Mouse (Mus musculus): Measurements from ENCODE around the gene Bhlhe23. TPM values are rescaled to one million over a fixed set of nuclear protein-coding genes. Genes with fewer than 3 reads are reported as not detected.
A peak's percentile ranks its signal among the peaks of the same experiment; 100 is the strongest.

Bhlhe23 gene
- polyA plus RNA-seq, 1 experiment from 2014 or later, result not detected

GRCm38 (mm10) chr2:180741421-180741820 is 35.3 kb downstream of the Bhlhe23 start:
- Histone ChIP-seq H3K4me2 (no peak overlapping the region), H3K4me1 (replicated peaks) (no peaks in the 10 kb centered on the region), H3K36me3 (no peaks in the 10 kb centered on the region), H3K27ac (no peak overlapping the region), H3K9me3 (replicated peaks) (no peaks in the 10 kb centered on the region), H3K9ac (no peak overlapping the region), H3K4me3 (replicated peaks) (no peak overlapping the region), H3K27me3 (no peaks in the 10 kb centered on the region)
- 52% methylated on average over 7 of the region's 7 CpGs for WGBS (ENCODE audit: insufficient replicate concordance)
- no peak for DNase-seq
- no peak for ATAC-seq (ENCODE audit: low read depth)

GRCm38 (mm10) chr2:180740349-180740748 is 36.4 kb downstream of the Bhlhe23 start:
- Histone ChIP-seq H3K4me3 (replicated peaks) (no peak overlapping the region), H3K36me3 (no peaks in the 10 kb centered on the region), H3K9me3 (replicated peaks) (no peaks in the 10 kb centered on the region), H3K4me1 (replicated peaks) (no peaks in the 10 kb centered on the region), H3K27ac (no peak overlapping the region), H3K27me3 (no peaks in the 10 kb centered on the region), H3K4me2 (no peak overlapping the region), H3K9ac (no peak overlapping the region)
- no peak for DNase-seq
- no peak for ATAC-seq (ENCODE audit: low read depth)
- 32% methylated on average over 3 of the region's 3 CpGs for WGBS (ENCODE audit: insufficient replicate concordance)

GRCm38 (mm10) chr2:180737984-180738383 is 38.7 kb downstream of the Bhlhe23 start:
- Histone ChIP-seq H3K27ac (no peak overlapping the region), H3K4me3 (replicated peaks) (no peak overlapping the region), H3K4me1 (replicated peaks) (no peaks in the 10 kb centered on the region), H3K9ac (no peak overlapping the region), H3K9me3 (replicated peaks) (no peaks in the 10 kb centered on the region), H3K4me2 (no peak overlapping the region), H3K36me3 (no peaks in the 10 kb centered on the region), H3K27me3 (no peaks in the 10 kb centered on the region)
- 64% methylated on average over 2 of the region's 2 CpGs for WGBS (ENCODE audit: insufficient replicate concordance)
- ATAC-seq (ENCODE audit: low read depth) (no peak), DNase-seq (no peak)

DNA sequence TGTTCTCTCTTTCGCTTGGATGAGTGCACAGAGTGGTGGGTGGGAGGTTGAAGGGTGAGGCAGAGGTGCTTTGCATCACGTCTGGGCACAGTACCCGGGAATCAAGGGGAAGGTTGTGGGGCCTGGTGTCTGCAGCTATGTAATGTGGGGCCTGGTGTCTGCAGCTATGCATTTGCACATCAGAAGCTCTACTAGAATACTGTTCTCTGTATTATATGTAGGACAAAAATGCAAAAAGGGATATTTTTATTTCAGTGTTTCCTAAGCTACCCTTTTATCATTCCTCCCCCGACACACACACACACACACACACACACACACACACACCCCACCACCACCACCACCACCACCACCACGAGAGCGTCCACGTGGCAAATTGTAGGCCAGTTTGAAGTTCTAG is 41.5 kb downstream of the Bhlhe23 start:
- H3K4me1 ChIP-seq (replicated peaks), result peaks cover 13% of the 10 kb centered on the region
- H3K4me2 ChIP-seq, result no peak overlapping the region
- no peak overlapping the region for H3K9ac ChIP-seq
- no peak overlapping the region for H3K4me3 ChIP-seq (replicated peaks)
- 59% methylated on average over 7 of the region's 7 CpGs for WGBS (ENCODE audit: insufficient replicate concordance)
- no peaks in the 10 kb centered on the region for H3K9me3 ChIP-seq (replicated peaks)
- ATAC-seq (ENCODE audit: low read depth) (no peak), DNase-seq (no peak)
- H3K27ac ChIP-seq, result no peak overlapping the region
- H3K36me3 ChIP-seq, result no peaks in the 10 kb centered on the region
- H3K27me3 ChIP-seq, result no peaks in the 10 kb centered on the region

DNA sequence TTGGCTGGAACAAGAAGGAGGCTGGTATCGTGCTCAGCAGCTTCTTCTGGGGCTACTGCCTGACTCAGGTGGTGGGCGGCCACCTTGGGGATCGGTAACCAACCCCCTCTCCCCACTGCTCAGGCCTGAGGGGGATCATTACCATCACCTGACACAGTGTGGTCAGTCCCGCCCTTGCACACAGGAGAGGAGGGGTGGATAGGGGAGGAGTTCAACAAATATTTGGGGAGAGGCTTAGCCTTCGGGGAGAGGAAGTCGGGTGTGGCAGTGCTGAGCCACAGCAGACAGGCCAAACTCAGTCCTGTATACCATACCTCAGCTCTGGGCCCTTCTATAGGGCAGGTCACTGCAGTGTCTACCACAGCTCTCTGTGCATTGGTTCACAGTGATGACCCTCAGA is 44.7 kb downstream of the Bhlhe23 start:
- no peak overlapping the region for H3K27ac ChIP-seq
- ATAC-seq (ENCODE audit: low read depth) (peak; percentile 54), DNase-seq (no peak)
- H3K36me3 ChIP-seq, result no peaks in the 10 kb centered on the region
- no peak overlapping the region for H3K4me2 ChIP-seq
- no peaks in the 10 kb centered on the region for H3K27me3 ChIP-seq
- H3K4me1 ChIP-seq (replicated peaks), result peaks cover 33% of the 10 kb centered on the region
- H3K9ac ChIP-seq, result no peak overlapping the region
- 39% methylated on average over 6 of the region's 6 CpGs for WGBS (ENCODE audit: insufficient replicate concordance)
- no peaks in the 10 kb centered on the region for H3K9me3 ChIP-seq (replicated peaks)
- no peak overlapping the region for H3K4me3 ChIP-seq (replicated peaks)

- WGBS (ENCODE audit: insufficient replicate concordance), result 74% methylated on average over 3 of the region's 3 CpGs
- Histone ChIP-seq H3K4me1 (replicated peaks) (peaks cover 43% of the 10 kb centered on the region), H3K4me2 (no peak overlapping the region), H3K27ac (no peak overlapping the region), H3K9me3 (replicated peaks) (no peaks in the 10 kb centered on the region), H3K36me3 (no peaks in the 10 kb centered on the region), H3K4me3 (replicated peaks) (no peak overlapping the region), H3K27me3 (no peaks in the 10 kb centered on the region), H3K9ac (no peak overlapping the region)
- no peak for ATAC-seq (ENCODE audit: low read depth)
- DNase-seq, result no peak
Measured at GRCm38 (mm10) chr2:180731036-180731435, 45.7 kb downstream of the Bhlhe23 start.

- Histone ChIP-seq H3K27ac (peak overlapping the region; percentile 39), H3K36me3 (peaks cover 17% of the 10 kb centered on the region), H3K9ac (no peak overlapping the region), H3K4me2 (no peak overlapping the region), H3K27me3 (no peaks in the 10 kb centered on the region), H3K9me3 (replicated peaks) (no peaks in the 10 kb centered on the region), H3K4me3 (replicated peaks) (no peak overlapping the region), H3K4me1 (replicated peaks) (peaks cover 76% of the 10 kb centered on the region)
- no peak for ATAC-seq (ENCODE audit: low read depth)
- WGBS (ENCODE audit: insufficient replicate concordance), result 39% methylated on average over 4 of the region's 4 CpGs
- DNase-seq, result no peak
Measured at GRCm38 (mm10) chr2:180727613-180728021, 49.1 kb downstream of the Bhlhe23 start.

DNA sequence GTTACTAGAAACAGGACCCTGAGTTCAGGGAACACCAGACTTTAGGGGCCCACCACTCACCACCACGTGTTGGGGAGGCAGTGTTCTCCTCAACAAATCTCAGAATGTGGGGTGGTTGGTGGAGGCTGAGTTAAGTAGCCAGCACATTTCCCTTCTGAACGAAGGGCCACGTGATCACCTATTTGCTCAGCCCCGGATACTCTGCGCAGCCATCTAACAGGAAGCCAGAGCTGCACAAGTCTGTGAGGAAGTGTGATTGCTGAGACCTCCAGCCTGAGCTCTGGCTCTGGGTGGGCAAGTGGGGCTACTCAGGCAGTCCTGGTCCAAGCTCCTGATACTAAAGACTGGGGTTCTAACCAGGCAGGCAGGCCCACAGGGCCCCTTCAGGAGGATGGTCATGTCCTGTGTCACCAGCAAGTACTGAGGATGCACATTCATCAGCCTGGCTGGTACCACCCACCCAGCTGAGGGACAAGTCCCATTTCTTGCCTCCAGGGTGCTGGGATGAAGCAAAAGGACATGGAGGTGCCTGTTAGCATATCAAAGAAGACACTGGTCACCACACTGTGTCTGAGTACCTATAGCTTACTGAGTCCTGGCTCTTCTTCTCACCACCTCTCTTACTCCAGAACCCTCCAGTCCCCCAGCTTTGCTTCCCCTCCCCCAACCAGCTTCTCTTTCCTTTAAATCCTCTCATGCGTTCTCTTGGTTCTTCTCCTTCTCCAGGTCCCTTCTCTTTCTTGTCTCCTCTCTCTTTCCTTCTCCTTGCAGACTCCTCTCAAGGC is 49.9 kb downstream of the Bhlhe23 start:
- Histone ChIP-seq H3K36me3 (peaks cover 25% of the 10 kb centered on the region), H3K27ac (peak overlapping the region; percentile 39), H3K4me3 (replicated peaks) (no peak overlapping the region), H3K27me3 (no peaks in the 10 kb centered on the region), H3K9ac (no peak overlapping the region), H3K4me2 (peak overlapping the region; percentile 65), H3K4me1 (replicated peaks) (peaks cover 70% of the 10 kb centered on the region), H3K9me3 (replicated peaks) (no peaks in the 10 kb centered on the region)
- 28% methylated on average over 6 of the region's 6 CpGs for WGBS (ENCODE audit: insufficient replicate concordance)
- ATAC-seq (ENCODE audit: low read depth), result no peak
- no peak for DNase-seq

- Histone ChIP-seq H3K4me1 (replicated peaks) (peaks cover 63% of the 10 kb centered on the region), H3K9ac (peak overlapping the region; percentile 62), H3K4me2 (peak overlapping the region; percentile 65), H3K4me3 (replicated peaks) (peak overlapping the region; percentile 53), H3K27me3 (no peaks in the 10 kb centered on the region), H3K27ac (peak overlapping the region; percentile 49), H3K9me3 (replicated peaks) (no peaks in the 10 kb centered on the region), H3K36me3 (peaks cover 33% of the 10 kb centered on the region)
- ATAC-seq (ENCODE audit: low read depth), result no peak
- DNase-seq, result no peak
- 20% methylated on average over 8 of the region's 8 CpGs for WGBS (ENCODE audit: insufficient replicate concordance)
Measured at GRCm38 (mm10) chr2:180725856-180726629, 50.7 kb downstream of the Bhlhe23 start.

- 2% methylated on average over 6 of the region's 6 CpGs for WGBS (ENCODE audit: insufficient replicate concordance)
Measured at GRCm38 (mm10) chr2:180725414-180725778, 51.3 kb downstream of the Bhlhe23 start.

DNA sequence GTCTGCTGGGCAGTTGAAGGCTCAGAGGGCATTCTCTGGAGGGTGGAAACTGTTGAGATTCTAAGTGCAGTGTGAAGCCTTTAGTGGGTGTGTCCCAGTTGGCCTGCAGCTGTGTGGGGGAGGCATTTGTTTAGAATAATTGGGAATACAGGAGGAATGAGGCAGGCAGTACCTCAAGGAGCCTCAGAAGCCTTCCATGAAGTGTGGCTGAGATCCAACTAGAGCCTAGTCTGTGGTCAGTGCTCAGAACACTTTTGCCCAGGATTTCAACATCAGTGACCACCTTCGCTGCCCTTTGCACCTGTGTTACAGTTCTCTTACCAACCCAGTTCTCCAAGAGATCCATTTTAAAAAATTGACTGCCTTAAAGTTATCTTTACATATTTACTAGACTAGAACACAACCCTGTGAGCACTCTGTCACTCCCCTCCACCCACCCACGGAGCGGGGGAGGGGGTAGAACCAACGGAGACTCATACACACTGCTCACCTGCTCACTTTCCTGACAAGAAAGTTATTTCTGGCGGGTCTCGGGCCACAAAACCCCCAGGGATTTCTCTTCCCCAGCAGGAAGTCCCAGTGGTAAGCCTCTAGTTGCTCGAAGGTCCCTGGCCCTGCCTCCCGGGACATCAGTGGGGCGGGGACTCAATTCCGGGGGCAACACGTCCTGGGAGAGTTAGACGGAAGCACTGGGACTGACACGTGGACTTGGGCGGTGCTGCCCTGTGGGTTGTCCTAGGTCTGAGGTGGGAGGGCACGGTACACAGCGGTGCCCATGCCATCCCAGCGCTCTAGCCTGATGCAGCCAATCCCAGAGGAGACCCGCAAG is 51.9 kb downstream of the Bhlhe23 start, which contains the start of gene Slc17a9:
TSS of gene Slc17a9 (plus strand) at position 679 of the 829 bp plus-strand sequence.
- peaks cover 63% of the 10 kb centered on the region for H3K4me1 ChIP-seq (replicated peaks)
- ATAC-seq (ENCODE audit: low read depth) (peak; percentile 80), DNase-seq (peak; percentile 36)
- 4% methylated on average over 18 of the region's 18 CpGs for WGBS (ENCODE audit: insufficient replicate concordance)
- peak within 1 kb of the TSS; percentile 62 for H3K9ac ChIP-seq
- H3K36me3 ChIP-seq, result peaks cover 45% of the 10 kb centered on the region
- peak within 1 kb of the TSS; percentile 65 for H3K4me2 ChIP-seq
- H3K9me3 ChIP-seq (replicated peaks), result no peaks in the 10 kb centered on the region
- H3K27ac ChIP-seq, result peak within 1 kb of the TSS; percentile 61
- H3K27me3 ChIP-seq, result no peaks in the 10 kb centered on the region
- H3K4me3 ChIP-seq (replicated peaks), result peak within 1 kb of the TSS; percentile 53

More at GRCm38 (mm10) chr2:180725414-180725778, 51.3 kb downstream of the Bhlhe23 start:
- Histone ChIP-seq H3K4me1 (replicated peaks) (peaks cover 63% of the 10 kb centered on the region), H3K27me3 (no peaks in the 10 kb centered on the region), H3K4me2 (peak overlapping the region; percentile 65), H3K9me3 (replicated peaks) (no peaks in the 10 kb centered on the region), H3K36me3 (peaks cover 39% of the 10 kb centered on the region), H3K9ac (peak overlapping the region; percentile 62), H3K4me3 (replicated peaks) (peak overlapping the region; percentile 53), H3K27ac (peak overlapping the region; percentile 49)
- ATAC-seq (ENCODE audit: low read depth) (peak; percentile 19), DNase-seq (no peak)
